Mouse (Mus musculus): ENCODE data around the gene Nsd2.

Nsd2 gene

DNA sequence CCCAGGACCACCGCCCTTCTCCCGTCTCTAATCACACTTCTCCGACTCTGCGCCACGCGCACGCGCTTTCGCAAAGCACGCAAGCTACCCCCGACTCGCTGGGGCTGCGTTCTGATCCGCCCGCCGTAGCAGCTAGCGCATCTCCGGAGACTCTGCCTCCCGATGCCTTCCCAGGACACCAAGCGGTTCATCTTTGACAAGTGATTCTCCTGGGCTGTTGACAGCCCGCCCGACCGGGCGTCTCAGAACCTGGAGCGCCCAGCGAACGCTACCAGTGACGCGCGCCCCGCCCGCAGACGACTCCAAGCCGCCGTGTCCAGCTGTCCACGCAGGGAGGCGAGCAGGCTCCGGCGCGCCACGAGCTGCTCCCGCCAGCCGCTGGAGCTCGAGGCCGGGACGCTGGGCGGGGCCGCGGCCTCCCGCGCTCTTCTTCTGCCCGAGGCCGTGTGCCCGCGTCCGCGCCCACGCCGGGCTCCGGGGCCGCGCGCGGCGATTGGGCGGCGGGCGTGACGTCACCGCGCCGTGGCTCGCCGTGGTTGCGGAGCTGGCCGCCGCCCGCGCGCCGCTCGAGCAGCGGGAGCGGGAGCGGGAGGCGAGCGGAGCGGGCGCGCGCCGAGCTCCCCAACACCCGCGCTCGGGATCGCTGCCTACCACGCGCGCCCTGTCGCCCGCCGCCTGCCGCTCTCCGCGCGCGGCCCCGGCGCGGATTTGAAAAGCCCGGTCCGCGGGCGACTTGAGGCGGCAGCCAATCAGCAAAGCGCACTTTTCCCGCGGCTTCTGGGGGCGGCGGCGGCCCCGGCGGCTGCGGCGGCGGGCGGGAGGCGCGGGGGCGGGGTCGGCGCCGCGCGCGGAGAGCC, at the start of gene Nsd2:
TSS of gene Nsd2 (plus strand) at position 850 of the 857 bp plus-strand sequence.
- DNase-seq (ENCODE audit: low spot score in 2 of 2): peak; percentile 84 to 91

GRCm38 (mm10) chr5:33777195-33777594, 43.3 kb upstream of the Nsd2 start:
- DNase-seq (ENCODE audit: low spot score in 2 of 2): no peak

DNA sequence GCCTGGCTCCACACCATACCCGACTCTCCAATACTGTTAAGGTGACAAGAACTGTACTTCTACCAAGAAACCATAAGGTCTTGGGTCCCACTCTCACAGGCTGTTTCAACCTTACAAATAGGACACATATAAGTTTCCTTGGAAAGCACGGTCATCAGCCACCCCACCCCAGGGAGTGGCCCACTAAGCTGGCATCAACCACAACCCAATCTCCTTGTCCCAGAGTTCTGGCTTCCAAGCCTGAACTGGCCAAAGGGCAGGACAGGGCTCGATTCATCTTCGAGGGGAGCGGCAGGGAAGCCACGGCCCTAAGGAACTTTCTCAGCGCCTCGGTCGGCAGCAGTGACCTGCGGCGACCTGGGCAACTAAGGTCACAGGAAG, 38.6 kb upstream of the Nsd2 start:
- DNase-seq (ENCODE audit: low spot score in 2 of 2): no peak

- DNase-seq (ENCODE audit: low spot score in 2 of 2): peak; percentile 93 to 97
These were observed 38.1 kb upstream of the Nsd2 start, which contains the start of gene Letm1 for GRCm38 (mm10) chr5:33782345-33782998. TSS of gene Letm1 (minus strand) at chr5:33782817.

DNA sequence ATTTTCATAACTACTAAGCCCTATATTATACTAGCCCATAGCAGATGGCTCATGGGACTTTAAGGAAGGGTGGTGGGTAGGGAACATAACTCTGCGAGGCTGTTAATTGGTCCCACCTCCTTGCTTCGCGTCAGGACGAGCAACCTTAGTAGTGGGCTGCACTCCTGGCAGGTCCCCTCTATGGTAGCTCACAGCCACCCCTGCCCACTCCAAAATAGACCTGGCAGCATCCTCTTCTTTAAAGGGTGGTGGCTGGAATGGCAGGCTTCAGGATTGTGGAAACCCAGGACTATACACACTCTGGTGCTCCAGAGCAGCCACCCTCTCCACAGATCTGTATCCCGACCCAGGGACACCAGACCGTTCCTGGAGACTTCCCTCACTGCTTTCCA, 37.5 kb upstream of the Nsd2 start:
- no peak for DNase-seq (ENCODE audit: low spot score in 2 of 2)

DNA sequence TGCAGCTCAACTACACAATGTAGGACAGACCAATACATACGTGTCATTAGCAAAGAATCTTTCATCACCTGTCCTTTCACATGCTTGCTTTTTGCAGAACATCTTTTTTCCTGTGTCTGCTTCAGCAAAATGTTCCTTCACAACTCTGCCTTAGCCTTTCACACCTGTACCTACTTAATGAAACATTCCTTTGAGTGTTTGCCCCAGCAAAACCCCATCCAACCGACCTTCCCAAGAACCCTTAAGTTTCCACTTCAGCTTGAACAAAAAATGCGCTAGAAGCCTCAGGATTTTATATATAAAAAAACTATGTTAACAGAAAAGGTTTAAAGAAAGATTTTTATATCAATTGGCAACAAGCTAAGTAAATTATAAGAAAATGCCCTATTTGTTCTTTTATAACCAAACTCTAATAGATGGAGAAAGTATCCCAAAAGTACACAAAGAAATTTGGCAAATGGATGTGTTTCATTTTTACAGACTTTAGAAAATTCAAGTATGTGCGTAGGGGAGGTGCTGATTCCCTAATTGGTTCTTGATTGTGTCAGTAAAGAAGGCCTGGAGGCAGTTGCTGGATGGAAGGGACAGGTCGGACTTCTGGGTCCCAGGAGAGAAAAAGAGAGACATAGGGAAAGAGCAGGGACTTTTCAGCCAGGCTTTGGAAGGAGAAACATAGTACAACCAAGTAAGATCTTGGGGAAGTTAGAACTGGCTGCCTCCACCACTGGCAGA, 28.4 kb upstream of the Nsd2 start:
- DNase-seq (ENCODE audit: low spot score in 2 of 2): no peak

DNA sequence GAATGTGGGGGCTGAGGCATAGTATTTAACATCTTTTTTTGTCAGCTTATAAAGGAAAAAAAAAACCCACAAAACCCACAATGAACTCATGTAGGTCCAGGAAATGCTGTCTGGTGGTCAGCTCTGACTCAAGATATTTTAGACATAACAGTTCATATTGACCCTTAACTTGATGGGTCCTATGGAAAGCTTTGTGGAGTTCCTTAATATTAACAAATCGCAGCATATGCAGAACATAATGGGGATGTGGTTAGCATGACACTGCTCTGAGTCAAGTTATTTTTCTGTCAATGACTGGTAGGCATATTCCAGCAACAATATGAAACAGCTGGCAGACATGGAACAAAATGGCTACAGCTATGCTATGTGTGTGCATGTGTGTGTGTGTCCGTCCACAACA, 17.2 kb upstream of the Nsd2 start:
- no peak for DNase-seq (ENCODE audit: low spot score in 2 of 2)

GRCm38 (mm10) chr5:33811519-33811918, 9.0 kb upstream of the Nsd2 start:
- no peak for DNase-seq (ENCODE audit: low spot score in 2 of 2)

GRCm38 (mm10) chr5:33816008-33816725, 4.4 kb upstream of the Nsd2 start:
- DNase-seq (ENCODE audit: low spot score in 2 of 2): no peak

- no peak for DNase-seq (ENCODE audit: low spot score in 2 of 2)
These were observed 2.4 kb upstream of the Nsd2 start for GRCm38 (mm10) chr5:33818104-33818503.

DNA sequence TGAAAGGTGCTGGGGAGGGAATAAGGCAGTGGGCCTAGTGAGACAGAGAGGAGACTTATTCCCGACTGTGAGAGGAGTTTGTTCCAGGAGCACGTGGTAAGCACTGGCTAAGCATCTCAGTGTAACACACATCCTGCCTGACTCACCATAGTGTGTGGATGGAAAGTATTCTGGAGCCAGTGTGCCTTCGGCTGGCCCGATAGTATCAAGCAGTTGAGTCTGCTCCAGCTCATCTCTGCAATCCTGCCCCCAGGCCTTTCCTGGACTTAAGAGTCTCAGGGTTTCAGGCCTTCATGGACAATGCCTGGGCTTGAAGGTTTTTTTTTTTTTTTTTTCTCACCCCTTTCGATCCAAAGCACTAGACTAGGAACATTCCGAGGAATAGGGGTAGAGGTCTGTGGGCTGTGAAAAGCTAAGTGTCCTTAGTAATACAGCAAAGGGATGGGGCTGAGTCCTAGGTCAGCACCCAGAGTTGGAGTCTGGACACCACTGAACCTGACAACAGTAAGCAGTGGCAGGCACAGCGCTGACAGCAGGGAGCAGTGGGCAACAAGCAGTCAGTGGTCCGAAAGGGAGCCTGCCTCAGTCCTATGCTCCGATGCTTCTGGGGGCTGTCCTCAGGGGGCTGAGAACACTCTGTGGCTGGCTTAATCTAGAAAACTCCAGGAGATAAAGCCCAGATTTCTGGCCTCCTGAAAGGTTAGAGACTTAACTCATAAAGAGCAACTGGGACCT, 1.2 kb upstream of the Nsd2 start:
- peak in 1 of 2 experiments; percentile 59 for DNase-seq (ENCODE audit: low spot score in 2 of 2)

- DNase-seq (ENCODE audit: low spot score in 2 of 2): peak in 1 of 2 experiments; percentile 12
These were observed 452 bp downstream of the Nsd2 start for GRCm38 (mm10) chr5:33820733-33821621.

GRCm38 (mm10) chr5:33821901-33822427, 1.4 kb downstream of the Nsd2 start:
- DNase-seq (ENCODE audit: low spot score in 2 of 2): no peak

- DNase-seq (ENCODE audit: low spot score in 2 of 2): no peak
These were observed 1.9 kb downstream of the Nsd2 start for GRCm38 (mm10) chr5:33822456-33822855.

DNA sequence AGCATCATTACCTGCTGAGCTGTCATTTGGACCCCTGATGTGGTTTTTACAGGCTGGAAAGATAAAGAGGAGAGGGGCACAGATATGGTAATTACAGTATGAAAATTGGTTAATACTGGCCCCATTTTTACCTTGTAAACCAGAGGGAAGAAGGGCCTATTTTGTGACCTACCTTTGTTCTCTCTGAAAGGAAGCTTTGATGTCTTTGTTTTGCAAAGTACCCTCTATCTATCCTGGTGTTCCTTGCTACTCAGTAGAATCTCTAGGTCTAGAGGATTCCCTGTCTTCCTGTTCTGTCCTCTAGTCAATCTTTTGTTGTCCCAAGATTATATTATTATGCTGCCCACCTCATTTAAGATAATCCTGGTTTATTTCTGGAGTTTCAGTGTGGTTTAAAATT, 5.5 kb downstream of the Nsd2 start:
- no peak for DNase-seq (ENCODE audit: low spot score in 2 of 2)

DNA sequence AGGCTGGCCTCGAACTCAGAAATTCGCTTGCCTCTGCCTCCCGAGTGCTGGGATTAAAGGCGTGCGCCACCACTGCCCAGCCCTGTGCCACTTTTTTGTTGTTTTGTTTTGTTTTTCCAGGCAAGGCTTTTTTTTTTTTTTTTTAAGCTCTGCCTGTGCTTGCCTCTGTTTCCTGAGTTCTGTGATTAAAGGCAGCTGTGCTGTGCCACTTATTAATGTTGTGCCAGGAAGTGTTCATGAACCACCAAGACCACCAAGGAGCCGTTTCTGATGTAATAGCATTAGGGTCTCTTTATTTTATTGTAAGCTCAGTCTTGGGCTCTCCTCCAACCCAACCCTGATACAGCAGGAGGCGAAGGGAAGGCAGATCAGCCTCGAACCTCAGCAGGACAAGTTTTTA, 7.6 kb downstream of the Nsd2 start:
- no peak for DNase-seq (ENCODE audit: low spot score in 2 of 2)

DNA sequence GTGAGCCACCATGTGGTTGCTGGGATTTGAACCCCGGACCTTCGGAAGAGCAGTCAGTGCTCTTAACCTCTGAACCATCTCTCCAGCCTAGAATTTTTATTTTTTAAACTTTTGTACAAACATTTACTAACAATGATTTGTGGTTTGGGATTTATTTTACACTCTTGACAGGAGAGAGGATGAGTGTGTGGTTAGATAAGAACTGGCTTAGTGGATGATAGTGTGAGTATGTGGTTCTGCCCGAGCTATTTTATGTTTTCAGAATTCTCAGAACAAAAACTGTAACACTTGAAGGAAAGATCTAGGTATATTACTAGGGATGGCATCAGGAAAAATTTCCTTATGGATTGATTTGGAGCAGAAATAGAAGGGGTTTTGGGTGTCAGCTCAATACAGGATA, 9.4 kb downstream of the Nsd2 start:
- no peak for DNase-seq (ENCODE audit: low spot score in 2 of 2)

GRCm38 (mm10) chr5:33830832-33831231, 10.3 kb downstream of the Nsd2 start:
- no peak for DNase-seq (ENCODE audit: low spot score in 2 of 2)

GRCm38 (mm10) chr5:33841331-33841730, 20.8 kb downstream of the Nsd2 start:
- no peak for DNase-seq (ENCODE audit: low spot score in 2 of 2)

DNA sequence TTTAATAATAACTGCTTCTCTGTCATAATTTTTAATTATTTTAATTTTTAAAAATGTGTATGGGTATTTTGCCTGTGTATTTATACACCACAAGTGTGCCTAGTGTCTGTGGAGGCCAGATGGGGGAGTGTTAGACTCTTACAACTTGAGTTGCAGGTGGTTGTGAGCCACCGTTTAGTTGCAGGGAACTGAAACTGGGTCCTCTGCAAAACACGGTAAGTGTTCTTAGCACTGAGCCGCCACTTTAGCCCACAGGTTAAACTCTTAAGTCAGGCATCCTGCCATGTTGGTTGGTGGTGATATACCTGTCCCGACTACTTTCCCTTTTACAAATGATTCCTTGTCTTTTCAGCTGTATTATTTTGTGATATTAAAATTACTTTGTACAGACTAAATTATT, 22.0 kb downstream of the Nsd2 start:
- no peak for DNase-seq (ENCODE audit: low spot score in 2 of 2)
